Mouse (Mus musculus) common myeloid progenitor, adult 5-6 weeks (primary cell): Measurements from ENCODE around the gene Selp. TPM values are rescaled to one million over a fixed set of nuclear protein-coding genes. Genes with fewer than 3 reads are reported as not detected.

Source experiments
- ATAC-seq: replicated peaks from 2 replicates; pipeline ENCODE4 v1.8.0; 2016; ENCODE audit warnings: low read depth, mild to moderate bottlenecking, moderate TSS enrichment, inconsistent platforms; ENCODE audit not compliant: poor library complexity, severe bottlenecking
- total RNA-seq: library from RNA; stranded (forward); fragments of 200-1000, 187-1606 nt; gene quantifications from 2 replicates; pipeline ENCODE4 v1.2.3, GENCODE M21; 2017

Selp gene
- total RNA-seq, 1 experiment from 2014 or later: 5.2 TPM

DNA sequence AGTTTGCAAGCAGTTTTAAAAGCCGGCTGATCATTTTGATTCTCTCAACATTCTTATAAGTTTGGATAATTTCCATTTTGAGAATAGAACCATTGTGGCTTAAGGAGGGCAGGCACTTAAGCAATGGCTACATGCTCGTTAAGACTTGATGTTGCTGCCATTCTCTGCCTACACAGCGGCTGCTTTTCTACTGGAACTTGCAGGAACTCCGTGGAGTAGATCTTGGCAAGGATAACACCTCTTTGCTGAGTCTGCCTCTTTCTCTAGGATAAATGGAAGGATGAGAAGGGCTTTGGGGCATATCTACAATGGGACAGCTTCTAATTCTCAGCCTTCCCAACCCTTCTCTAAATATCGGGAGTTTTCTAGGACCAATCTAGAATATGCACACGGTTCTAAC, 583 bp downstream of the Selp start:
- ATAC-seq: no peak

- ATAC-seq: no peak
Observed at GRCm38 (mm10) chr1:164117869-164118268, 2.8 kb downstream of the Selp start.

GRCm38 (mm10) chr1:164119892-164120776, 5.1 kb downstream of the Selp start:
- peak; percentile 53 for ATAC-seq

DNA sequence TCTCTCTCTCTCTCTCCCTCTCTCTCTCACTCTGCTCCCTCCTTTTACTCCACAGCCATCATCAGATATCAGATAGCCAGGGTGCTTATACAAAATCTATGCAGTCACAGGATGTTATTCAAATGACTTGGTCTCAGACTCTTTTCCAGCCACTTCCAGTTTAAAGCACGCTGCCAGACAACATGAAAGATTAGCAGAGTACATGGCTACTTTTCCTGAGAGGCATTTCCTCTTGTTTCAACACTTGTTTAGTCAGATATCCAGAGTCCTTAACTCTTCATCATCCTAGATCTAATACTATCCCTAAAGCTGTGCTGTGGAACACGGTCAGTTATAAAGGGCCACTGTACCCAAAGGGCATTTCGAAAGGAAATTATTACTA, 5.7 kb downstream of the Selp start:
- no peak for ATAC-seq

- ATAC-seq: no peak
Observed at GRCm38 (mm10) chr1:164123836-164124235, 8.8 kb downstream of the Selp start.

GRCm38 (mm10) chr1:164130013-164130412, 14.9 kb downstream of the Selp start:
- no peak for ATAC-seq

GRCm38 (mm10) chr1:164132609-164133008, 17.5 kb downstream of the Selp start:
- ATAC-seq: no peak

- ATAC-seq: no peak
Observed at GRCm38 (mm10) chr1:164134101-164134500, 19.0 kb downstream of the Selp start.

- peak; percentile 85 for ATAC-seq
Observed at GRCm38 (mm10) chr1:164135360-164135759, 20.3 kb downstream of the Selp start.

- peak; percentile 57 for ATAC-seq
Observed at GRCm38 (mm10) chr1:164135960-164136359, 20.9 kb downstream of the Selp start.

DNA sequence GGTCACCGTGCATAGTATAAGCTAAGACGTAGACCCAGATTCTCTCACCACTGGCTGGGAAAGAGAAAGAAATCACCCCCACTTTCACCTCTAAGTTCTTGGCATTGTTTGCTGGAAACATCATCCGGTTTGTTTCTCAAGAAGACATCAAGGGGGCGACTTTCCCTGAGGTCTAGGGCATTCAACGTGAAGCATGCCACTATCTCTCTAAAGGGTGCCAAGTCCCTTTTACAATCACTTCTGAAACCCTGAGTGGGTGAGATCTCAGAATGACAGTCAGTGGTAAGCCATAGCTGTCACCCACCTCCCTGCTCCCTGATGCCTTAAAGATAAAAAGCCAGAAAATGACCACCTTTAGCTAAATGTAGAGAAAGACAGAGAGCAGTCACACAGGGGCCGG, 21.6 kb downstream of the Selp start:
- ATAC-seq: no peak

- peak; percentile 45 for ATAC-seq
Observed at GRCm38 (mm10) chr1:164138365-164139130, 23.5 kb downstream of the Selp start.

- no peak for ATAC-seq
Observed at GRCm38 (mm10) chr1:164139464-164139863, 24.4 kb downstream of the Selp start.

DNA sequence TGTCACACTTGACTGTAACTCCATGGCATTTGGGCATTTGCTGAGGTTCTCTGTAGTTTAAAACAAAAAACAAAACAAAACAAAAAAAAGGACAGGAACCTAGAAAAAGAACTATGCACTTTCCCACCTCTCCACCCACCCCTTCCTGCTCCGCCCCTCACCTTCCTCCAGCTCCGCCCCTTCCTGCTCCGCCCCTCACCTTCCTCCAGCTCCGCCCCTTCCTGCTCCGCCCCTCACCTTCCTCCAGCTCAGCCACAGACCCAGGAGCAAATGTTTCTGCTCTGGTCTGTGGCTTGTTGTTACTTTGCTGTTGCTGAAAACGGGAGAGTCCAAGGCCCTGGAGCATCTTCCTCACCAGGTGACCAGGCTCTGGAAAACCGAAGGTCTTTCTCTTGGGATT, 34.0 kb downstream of the Selp start:
- peak; percentile 67 for ATAC-seq

DNA sequence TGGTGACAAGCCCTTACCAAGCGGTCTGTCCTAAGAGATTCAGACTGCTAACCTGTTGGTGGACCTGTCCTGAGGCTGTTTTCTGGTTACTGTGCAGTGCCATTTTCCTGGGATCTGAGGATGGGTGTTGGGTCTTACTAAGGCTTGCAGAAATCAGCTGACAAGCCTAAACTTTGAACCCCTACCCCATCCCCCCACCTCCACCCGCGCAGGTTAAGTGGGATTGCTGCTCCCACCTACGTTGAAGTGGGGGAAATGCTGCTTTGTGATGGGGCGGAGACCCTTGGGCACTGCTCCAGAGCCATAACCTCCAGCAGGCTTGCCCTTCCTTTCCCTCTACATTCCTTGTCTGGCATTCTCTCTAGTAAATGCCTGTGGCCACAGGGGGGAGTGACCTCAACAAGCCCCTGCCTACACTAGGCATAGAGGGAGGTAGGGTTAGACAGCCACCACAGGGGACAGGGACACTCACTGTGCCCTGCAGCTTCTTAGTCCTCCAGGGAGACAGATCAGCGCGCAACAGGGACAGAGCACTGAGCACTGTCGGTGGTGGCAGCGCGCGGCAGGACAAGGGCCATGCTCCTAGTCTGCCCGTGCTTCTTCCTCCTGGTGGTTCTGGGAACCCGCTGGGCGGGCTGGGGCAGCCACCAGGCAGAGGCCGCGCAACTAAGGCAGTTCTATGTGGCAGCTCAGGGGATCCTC, 36.5 kb downstream of the Selp start, which contains the start of gene F5:
TSS of gene F5 (plus strand) at position 452 of the 702 bp plus-strand sequence.
- ATAC-seq: peak; percentile 43

DNA sequence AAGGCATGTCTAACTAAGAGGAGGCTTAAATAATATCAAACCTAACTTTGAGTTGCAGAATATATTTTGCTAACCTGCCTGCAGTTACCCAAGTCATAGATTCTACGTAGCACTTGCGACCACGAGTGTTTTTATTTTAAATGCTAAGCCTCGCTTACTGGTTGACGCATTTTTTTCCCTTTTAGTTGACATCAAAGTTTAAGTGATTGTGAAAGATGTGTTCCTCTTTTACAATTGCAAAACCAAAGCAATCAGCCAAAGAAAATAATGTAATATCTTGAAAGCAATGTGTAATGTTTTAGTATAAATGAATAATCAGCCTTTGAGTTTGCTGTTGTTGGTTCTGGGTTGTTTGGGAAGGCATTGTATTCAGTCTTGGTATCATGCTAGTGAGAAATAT, 37.8 kb downstream of the Selp start:
- ATAC-seq: 0 out of 2 replicates have a peak, but pooled peaks have one; percentile 11

DNA sequence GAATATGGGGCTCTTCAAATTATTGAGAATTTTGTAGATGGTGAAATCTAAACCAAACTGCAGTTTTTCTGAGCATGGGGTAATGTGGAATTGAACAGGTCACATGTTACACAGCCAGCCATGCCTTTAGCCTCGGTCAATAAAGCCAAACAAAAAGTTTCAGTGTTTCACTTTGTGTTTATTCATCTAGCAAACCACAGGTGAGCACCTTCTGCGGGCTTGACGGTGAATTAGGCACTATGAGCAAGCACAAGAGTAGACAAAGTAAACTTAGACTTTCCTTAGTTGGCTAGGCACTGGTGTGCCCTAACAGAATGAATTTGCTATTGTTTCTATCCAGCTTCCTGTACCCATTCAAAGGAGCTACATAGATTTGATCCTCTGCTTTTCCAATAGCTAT, 39.9 kb downstream of the Selp start:
- no peak for ATAC-seq

DNA sequence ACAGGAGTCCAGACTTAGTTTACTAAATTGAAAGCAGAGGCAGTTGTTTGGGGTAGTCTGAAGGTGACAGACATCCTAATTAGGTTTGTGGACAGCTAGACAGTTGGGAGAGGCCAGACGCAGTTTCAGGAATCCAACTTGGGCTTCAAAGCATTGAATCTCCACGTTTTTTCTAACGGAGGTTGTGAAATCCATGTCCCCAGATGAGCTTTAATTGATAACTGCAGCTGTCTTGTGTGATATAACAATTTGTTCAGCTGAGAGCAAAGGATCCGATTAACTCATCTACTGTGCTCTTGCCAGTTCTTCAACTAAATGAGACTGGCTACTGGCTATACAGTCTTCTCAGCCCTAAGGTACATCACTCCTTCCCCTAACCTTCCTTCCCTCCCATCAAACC, 43.5 kb downstream of the Selp start:
- ATAC-seq: no peak

DNA sequence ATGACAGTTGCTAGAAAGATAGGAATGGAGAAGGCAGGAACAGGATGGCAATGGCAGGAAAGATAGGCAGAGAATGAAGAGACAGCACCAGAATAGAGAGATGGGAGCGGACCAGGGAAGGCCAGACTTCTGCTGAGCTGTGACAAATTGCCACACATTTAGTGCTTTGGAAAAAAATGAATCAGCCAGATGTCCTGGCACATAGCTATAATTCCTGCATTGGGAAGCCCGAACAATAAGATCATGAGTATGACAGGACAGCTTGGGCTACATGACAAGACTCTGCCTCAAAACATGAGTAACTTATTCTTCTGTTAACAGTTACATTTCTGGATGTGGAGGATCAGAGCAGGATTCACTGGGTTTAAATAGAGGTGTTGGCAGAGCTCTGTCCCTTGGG, 44.7 kb downstream of the Selp start:
- ATAC-seq: no peak

GRCm38 (mm10) chr1:164162745-164163144, 47.7 kb downstream of the Selp start:
- no peak for ATAC-seq

DNA sequence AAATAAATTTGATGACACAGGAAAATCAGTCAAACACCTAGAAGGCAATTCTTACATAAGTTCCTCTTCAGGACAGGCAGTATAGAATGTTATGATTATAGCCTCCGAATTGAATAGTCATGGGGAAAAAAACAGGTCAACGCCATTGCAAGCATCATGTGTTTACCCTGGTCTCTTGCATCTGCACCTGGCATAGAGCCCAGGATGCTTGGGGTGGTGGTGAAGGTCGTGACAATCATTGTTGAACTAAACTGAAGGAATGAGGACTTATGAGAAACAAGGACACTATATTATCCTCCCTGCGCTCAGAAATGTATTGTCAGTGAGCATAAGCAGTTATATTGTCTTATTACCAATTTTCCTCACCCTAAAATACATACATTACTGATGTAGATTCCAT, 53.8 kb downstream of the Selp start:
- no peak for ATAC-seq
